Mouse (Mus musculus) midbrain, embryonic 10.5 days (tissue): ENCODE measurements around the gene Palm. TPM values are rescaled to one million over a fixed set of nuclear protein-coding genes. Genes with fewer than 3 reads are reported as not detected.

Experiments used
- DNase-seq: peaks from one replicate; pipeline ENCODE4 v3.0.0-alpha.2; 2017; ENCODE audit warnings: low spot score
- H3K27ac ChIP-seq: fragments of 300-500 bp; sonication (generic); replicated peaks from 2 replicates; pipeline ENCODE4 v1.5.1; 2016; ENCODE audit warnings: mild to moderate bottlenecking
- H3K27me3 ChIP-seq: fragments of 300-500 bp; sonication (generic); 2 replicates; pipeline ENCODE4 v1.6.1; 2016; ENCODE audit warnings: low read depth, mild to moderate bottlenecking; ENCODE audit not compliant: poor library complexity, severe bottlenecking
- H3K36me3 ChIP-seq: fragments of 300-500 bp; sonication (generic); 2 replicates; pipeline ENCODE4 v1.6.1; 2016; ENCODE audit warnings: mild to moderate bottlenecking, moderate library complexity
- H3K4me1 ChIP-seq: fragments of 300-500 bp; sonication (generic); 2 replicates; pipeline ENCODE4 v1.6.1; 2016
- H3K4me3 ChIP-seq: fragments of 300-500 bp; sonication (generic); 2 replicates; pipeline ENCODE4 v1.5.1; 2016; ENCODE audit warnings: mild to moderate bottlenecking, moderate library complexity
- H3K9me3 ChIP-seq: fragments of 300-500 bp; sonication (generic); replicated peaks from 2 replicates; pipeline ENCODE4 v1.6.1; 2016; ENCODE audit warnings: mild to moderate bottlenecking
- WGBS: fragments of 180-500 bp; shearing (Covaris S2); methylation state at CpG from one replicate; pipeline ENCODE4 v1.1.7; 2016; 5-methylcytosine and 5-hydroxymethylcytosine counted together
- microRNA-seq: library from miRNA; unstranded; fragments of <30 nt; microRNA quantifications from one replicate; pipeline ENCODE4, GENCODE M21; 2017
- polyA plus RNA-seq: library from polyadenylated mRNA; unstranded; fragments of >200 nt; fragmentation: Nextera tagmentation; extraction: Ambion mirVana; gene quantifications from 2 replicates; pipeline ENCODE4 v1.2.1, GENCODE M21; 2016

Palm gene
- polyA plus RNA-seq, 1 experiment from 2014 or later: 130 TPM

GRCm38 (mm10) chr10:79865189-79865601 lies 71.8 kb downstream of the Palm start:
- no peak for DNase-seq
- Histone ChIP-seq H3K4me1 (peaks cover 23% of the 10 kb centered on the region), H3K9me3 (no peaks in the 10 kb centered on the region), H3K4me3 (0 out of 2 replicates have a peak overlapping the region, but pooled peaks have one; percentile 14), H3K27me3 (no peaks in the 10 kb centered on the region), H3K36me3 (peaks cover 95% of the 10 kb centered on the region), H3K27ac (no peak overlapping the region)
- 77% methylated on average over 12 of the region's 12 CpGs for WGBS

GRCm38 (mm10) chr10:79865801-79866295 lies 72.5 kb downstream of the Palm start:
- WGBS: 79% methylated on average over 19 of the region's 19 CpGs
- peaks cover 23% of the 10 kb centered on the region for H3K4me1 ChIP-seq
- no peaks in the 10 kb centered on the region for H3K27me3 ChIP-seq
- no peaks in the 10 kb centered on the region for H3K9me3 ChIP-seq
- DNase-seq: no peak
- H3K36me3 ChIP-seq: peaks cover 93% of the 10 kb centered on the region
- peak overlapping the region; percentile 16; the same call in 1 of the 2 replicates for H3K4me3 ChIP-seq
- H3K27ac ChIP-seq: 0 out of 2 replicates have a peak overlapping the region, but pooled peaks have one; percentile 17

- no peak overlapping the region for H3K27ac ChIP-seq
- peaks cover 93% of the 10 kb centered on the region for H3K36me3 ChIP-seq
- 86% methylated on average over 11 of the region's 11 CpGs for WGBS
- no peaks in the 10 kb centered on the region for H3K27me3 ChIP-seq
- no peaks in the 10 kb centered on the region for H3K9me3 ChIP-seq
- DNase-seq: no peak
- peak overlapping the region; percentile 18; the same call in 1 of the 2 replicates for H3K4me3 ChIP-seq
- peaks cover 23% of the 10 kb centered on the region for H3K4me1 ChIP-seq
Measured at GRCm38 (mm10) chr10:79866601-79867000, 73.2 kb downstream of the Palm start.

Small RNA genes within 50 kb of the gene (microRNA-seq; reads per million reads assigned to microRNA genes)
- gene Mir6910: not detected

Other genes starting within 250 kb of the Palm start
- 69.9 and 72.8 TPM in 2 replicates for gene Mier2, start 238.4 kb upstream of the Palm start, polyA plus RNA-seq
- gene Theg, start 206.2 kb upstream of the Palm start, polyA plus RNA-seq: not detected in 2 replicates
- 0.06 and 0.11 TPM in 2 replicates for gene C2cd4c, start 179.5 kb upstream of the Palm start, polyA plus RNA-seq
- 18.5 and 20.1 TPM in 2 replicates for gene Shc2, start 155.7 kb upstream of the Palm start, polyA plus RNA-seq
- not detected in 2 replicates for gene Odf3l2, start 147.8 kb upstream of the Palm start, polyA plus RNA-seq
- 0.89 and 1.1 TPM in 2 replicates for gene Madcam1, start 129.0 kb upstream of the Palm start, polyA plus RNA-seq
- gene Tpgs1, start 124.2 kb upstream of the Palm start, polyA plus RNA-seq: 68.3 and 74.9 TPM in 2 replicates
- gene Cdc34, start 111.4 kb upstream of the Palm start, polyA plus RNA-seq: 223 and 270 TPM in 2 replicates
- 0.98 and 1.0 TPM in 2 replicates for gene Gzmm, start 104.6 kb upstream of the Palm start, polyA plus RNA-seq
- gene Bsg, start 89.1 kb upstream of the Palm start, polyA plus RNA-seq: 607 and 655 TPM in 2 replicates
- gene Hcn2, start 76.9 kb upstream of the Palm start, polyA plus RNA-seq: 0.05 TPM in 2 replicates
- 48.6 and 51.7 TPM in 2 replicates for gene Polrmt, start 47.0 kb upstream of the Palm start, polyA plus RNA-seq
- 0.27 and 0.42 TPM in 2 replicates for gene Fgf22, start 38.5 kb upstream of the Palm start, polyA plus RNA-seq
- gene Rnf126, start 26.6 kb upstream of the Palm start, polyA plus RNA-seq: 109 and 118 TPM in 2 replicates
- 1.1 and 1.8 TPM in 2 replicates for gene Fstl3, start 16.3 kb upstream of the Palm start, polyA plus RNA-seq
- 0.05 TPM in 1 of 2 replicates, not detected in the other for gene Prss57, start 2.6 kb upstream of the Palm start, polyA plus RNA-seq
- gene Misp, start 27.4 kb downstream of the Palm start, polyA plus RNA-seq: 0.46 and 0.67 TPM in 2 replicates
- gene Ptbp1, start 60.9 kb downstream of the Palm start, polyA plus RNA-seq: 296 and 334 TPM in 2 replicates
- gene Prtn3, start 80.9 kb downstream of the Palm start, polyA plus RNA-seq: 8.0 and 13.5 TPM in 2 replicates
- 110 and 169 TPM in 2 replicates for gene Plppr3, start 81.1 kb downstream of the Palm start, polyA plus RNA-seq
- 0.16 and 0.46 TPM in 2 replicates for gene Elane, start 92.7 kb downstream of the Palm start, polyA plus RNA-seq
- gene Cfd, start 97.3 kb downstream of the Palm start, polyA plus RNA-seq: not detected in 2 replicates
- 69.8 and 70.8 TPM in 2 replicates for gene Med16, start 115.4 kb downstream of the Palm start, polyA plus RNA-seq
- gene Gm26602, start 117.3 kb downstream of the Palm start, polyA plus RNA-seq: 2.0 and 5.5 TPM in 2 replicates
- gene Kiss1r, start 123.4 kb downstream of the Palm start, polyA plus RNA-seq: 1.0 and 1.2 TPM in 2 replicates
- gene R3hdm4, start 127.6 kb downstream of the Palm start, polyA plus RNA-seq: 126 and 154 TPM in 2 replicates
- 12.5 and 13.4 TPM in 2 replicates for gene Arid3a, start 133.5 kb downstream of the Palm start, polyA plus RNA-seq
- 136 and 155 TPM in 2 replicates for gene Wdr18, start 166.6 kb downstream of the Palm start, polyA plus RNA-seq
- gene Grin3b, start 177.1 kb downstream of the Palm start, polyA plus RNA-seq: 0.25 and 0.30 TPM in 2 replicates
- gene Tmem259, start 190.8 kb downstream of the Palm start, polyA plus RNA-seq: 11.0 TPM in 2 replicates
- 198 and 199 TPM in 2 replicates for gene Cnn2, start 195.0 kb downstream of the Palm start, polyA plus RNA-seq
- 3.2 and 4.8 TPM in 2 replicates for gene Abca7, start 202.9 kb downstream of the Palm start, polyA plus RNA-seq
- gene Arhgap45, start 223.1 kb downstream of the Palm start, polyA plus RNA-seq: 7.9 and 8.0 TPM in 2 replicates
- 233 and 276 TPM in 2 replicates for gene Polr2e, start 246.2 kb downstream of the Palm start, polyA plus RNA-seq